14 mouse cellular contexts compared by ENCODE assay signal in genomic region chr9:103708514-103709173, GRCm38 (mm10). TPM values are rescaled to one million over a fixed set of nuclear protein-coding genes. Genes with fewer than 3 reads are reported as not detected.
DNase-seq lines count a peak whose midpoint lies in the region; ATAC-seq lines count a peak whose summit lies in the region.
"Had no signal": no experiment of that assay in that cellular context is flagged by ENCODE, and none has a peak within 500 bp of the region (broad histone marks: within the 10 kb centered on the region; RNA-seq: fewer than 3 reads in every experiment).

No protein-coding gene starts in this region.

- intact Hi-C loops in heart, postnatal 10 days (cut with DNase I) = no loop called here
- intact Hi-C loops in gastrocnemius, postnatal 36 days (cut with DNase I) = no loop called here

- H3K9ac ChIP-seq in heart, embryonic 14.5 days (ENCODE audit: low read length) = no peak overlapping the region
- H3K9ac ChIP-seq in lung, embryonic 16.5 days (ENCODE audit: low read length) = no peak overlapping the region
- no peak overlapping the region for H3K9ac ChIP-seq in midbrain, embryonic 15.5 days

- H3K27ac ChIP-seq in heart, embryonic 14.5 days (replicated peaks in 1 of 2; ENCODE audit: control insufficient read depth in 1 of 2, insufficient read depth in 1 of 2, low read depth in 2 of 2, low read length in 2 of 2) = peak overlapping the region; percentile 26 to 39; a peak in 1 of 4 replicates
- H3K27ac ChIP-seq in lung, embryonic 16.5 days (ENCODE audit: low read length) = peak overlapping the region; percentile 83
- H3K27ac ChIP-seq in midbrain, embryonic 15.5 days = no peak overlapping the region
- H3K27ac ChIP-seq: stomach, postnatal 0 days had no signal

- H3K9me3 ChIP-seq in heart, embryonic 14.5 days (ENCODE audit: control insufficient read depth, low read length) = no peaks in the 10 kb centered on the region
- no peaks in the 10 kb centered on the region for H3K9me3 ChIP-seq in lung, embryonic 16.5 days (ENCODE audit: control insufficient read depth, low read length)
- H3K9me3 ChIP-seq in midbrain, embryonic 15.5 days = no peaks in the 10 kb centered on the region

- no peak overlapping the region for H3K4me3 ChIP-seq in heart, embryonic 14.5 days (ENCODE audit: control insufficient read depth in 1 of 2, insufficient read depth in 1 of 2, low read depth in 1 of 2, low read length in 2 of 2)
- no peak overlapping the region for H3K4me3 ChIP-seq in lung, embryonic 16.5 days (ENCODE audit: low read length)
- no peak overlapping the region for H3K4me3 ChIP-seq in midbrain, embryonic 15.5 days
- H3K4me3 ChIP-seq: erythroblast, embryonic 14.5 days had no signal

- WGBS in heart, embryonic 14.5 days = 50% methylated on average over 16 of the region's 16 CpGs
- 47% methylated on average over 16 of the region's 16 CpGs for WGBS in lung, embryonic 16.5 days
- 82% methylated on average over 16 of the region's 16 CpGs for WGBS in midbrain, embryonic 15.5 days

- 0 out of 2 replicates have a peak, but pooled peaks cover 6% of the 10 kb centered on the region for H3K36me3 ChIP-seq in heart, embryonic 14.5 days (ENCODE audit: control insufficient read depth, insufficient read depth, low read length)
- no peaks in the 10 kb centered on the region for H3K36me3 ChIP-seq in lung, embryonic 16.5 days (ENCODE audit: control insufficient read depth, insufficient read depth, low read length)
- no peaks in the 10 kb centered on the region for H3K36me3 ChIP-seq in midbrain, embryonic 15.5 days (replicated peaks)

- no peaks in the 10 kb centered on the region for H3K27me3 ChIP-seq in heart, embryonic 14.5 days (ENCODE audit: control insufficient read depth, insufficient read depth, low read length)
- no peaks in the 10 kb centered on the region for H3K27me3 ChIP-seq in lung, embryonic 16.5 days (ENCODE audit: control insufficient read depth, insufficient read depth, low read depth, low read length)
- no peaks in the 10 kb centered on the region for H3K27me3 ChIP-seq in midbrain, embryonic 15.5 days (replicated peaks)

- DNase-seq in heart, postnatal 10 days = no peak
- DNase-seq in spleen, postnatal 36 days (ENCODE audit: low spot score in 2 of 2) = peak; percentile 69 to 75
- no peak for DNase-seq in Muller cell, postnatal 12 days (ENCODE audit: inconsistent ontology term)
- DNase-seq in gastrocnemius, postnatal 36 days = no peak
- DNase-seq: adrenal gland, postnatal 25 days; cerebellum, postnatal 25 days; gastrocnemius, postnatal 25 days; kidney, adult 9 months had no signal

- peaks cover 21 to 51% of the 10 kb centered on the region in 2 experiments for H3K4me1 ChIP-seq in heart, embryonic 14.5 days (ENCODE audit: control insufficient read depth in 2 of 2, insufficient read depth in 2 of 2, low read length in 2 of 2)
- H3K4me1 ChIP-seq in lung, embryonic 16.5 days (replicated peaks; ENCODE audit: control insufficient read depth, insufficient read depth, low read length) = peaks cover 11% of the 10 kb centered on the region
- H3K4me1 ChIP-seq in midbrain, embryonic 15.5 days = no peaks in the 10 kb centered on the region

- no peak for ATAC-seq in heart, embryonic 14.5 days (ENCODE audit: insufficient number of reproducible peaks, insufficient read depth, low FRiP score, low read depth)
- ATAC-seq in CD4-positive, CD25-positive, alpha-beta regulatory T cell, adult 4 months = peak; percentile 17
- peak; percentile 54 for ATAC-seq in lung, embryonic 16.5 days (ENCODE audit: low read depth)
- no peak for ATAC-seq in midbrain, embryonic 15.5 days (replicated peaks)

- no peak overlapping the region for H3K4me2 ChIP-seq in heart, embryonic 14.5 days (ENCODE audit: low read length)
- peak overlapping the region; percentile 18; the same call in 1 of the 2 replicates for H3K4me2 ChIP-seq in lung, embryonic 16.5 days (ENCODE audit: low read depth, low read length)
- no peak overlapping the region for H3K4me2 ChIP-seq in midbrain, embryonic 15.5 days

RNA-seq across cellular contexts. Expression of gene Tmem108, which starts 53.0 kb away (rescaled TPM):
- 68.3 and 74.3 TPM in 2 replicates for polyA plus RNA-seq in heart, embryonic 14.5 days (2014; fragmentation: Nextera tagmentation; extraction: Ambion mirVana)
- 1 to 10 TPM; 7.9 to 9.6 TPM for total RNA-seq in heart, postnatal 10 days (2021)
- 1 to 10 TPM; 1.0 to 3.2 TPM for polyA plus RNA-seq in CD4-positive, CD25-positive, alpha-beta regulatory T cell, adult 4 months (2017; shearing (Covaris generic))
- polyA plus RNA-seq in lung, embryonic 16.5 days (2015; fragmentation: Nextera tagmentation; extraction: Ambion mirVana) = 13.0 and 14.4 TPM in 2 replicates
- total RNA-seq in gastrocnemius, postnatal 36 days (2021) = not detected
- polyA plus RNA-seq in midbrain, embryonic 15.5 days (2015; fragmentation: Nextera tagmentation; extraction: Ambion mirVana) = 28.5 and 33.0 TPM in 2 replicates
- total RNA-seq: gastrocnemius, postnatal 25 days had no signal
- polyA plus RNA-seq: erythroblast, embryonic 14.5 days had no signal

Comparison
In these comparisons a context has a peak if more than half of its experiments do, and no peak if none do; other contexts are left out.
1. ATAC-seq: peak in CD4-positive, CD25-positive, alpha-beta regulatory T cell, adult 4 months (single experiment) and lung, embryonic 16.5 days (single experiment); none in heart, embryonic 14.5 days (single experiment) and midbrain, embryonic 15.5 days (single experiment).
2. DNase-seq: peak in spleen, postnatal 36 days (2 of 2); none in heart, postnatal 10 days (0 of 2), Muller cell, postnatal 12 days (single experiment) and gastrocnemius, postnatal 36 days (0 of 2).